Mouse (Mus musculus) lung, embryonic 16.5 days (tissue): ENCODE measurements around the gene Slc43a3. TPM values are rescaled to one million over a fixed set of nuclear protein-coding genes. Genes with fewer than 3 reads are reported as not detected.

ENCODE experiments used
- ATAC-seq: fragments of 200-750 bp; cut with Nextera tagmentation; 2 replicates; pipeline ENCODE4 v1.8.0; 2017; ENCODE audit warnings: low read depth, mild to moderate bottlenecking, moderate library complexity
- H3K27ac ChIP-seq: fragments of 300-500 bp; sonication (generic); 2 replicates; pipeline ENCODE4 v1.5.1; 2014; ENCODE audit warnings: mild to moderate bottlenecking, control low read depth, low read length
- H3K27me3 ChIP-seq: fragments of 300-500 bp; sonication (generic); 2 replicates; pipeline ENCODE4 v1.6.1; 2014; ENCODE audit warnings: low read depth, low read length, mixed read lengths; ENCODE audit not compliant: control insufficient read depth, insufficient read depth
- H3K36me3 ChIP-seq: fragments of 300-500 bp; sonication (generic); 2 replicates; pipeline ENCODE4 v1.6.1; 2014; ENCODE audit warnings: low read length; ENCODE audit not compliant: control insufficient read depth, insufficient read depth
- H3K4me1 ChIP-seq: fragments of 300-500 bp; sonication (generic); replicated peaks from 2 replicates; pipeline ENCODE4 v1.6.1; 2014; ENCODE audit warnings: low read length, mixed read lengths; ENCODE audit not compliant: control insufficient read depth, insufficient read depth
- H3K4me2 ChIP-seq: fragments of 300-500 bp; sonication (generic); 2 replicates; pipeline ENCODE4 v1.6.1; 2014; ENCODE audit warnings: low read depth, low read length, control low read depth
- H3K4me3 ChIP-seq: fragments of 300-500 bp; sonication (generic); 2 replicates; pipeline ENCODE4 v1.5.1; 2014; ENCODE audit warnings: mild to moderate bottlenecking, low read length, control low read depth
- H3K9ac ChIP-seq: fragments of 300-500 bp; sonication (generic); 2 replicates; pipeline ENCODE4 v1.6.1; 2014; ENCODE audit warnings: low read length, control low read depth
- H3K9me3 ChIP-seq: fragments of 300-500 bp; sonication (generic); 2 replicates; pipeline ENCODE4 v1.6.1; 2016; ENCODE audit warnings: low read length; ENCODE audit not compliant: control insufficient read depth
- WGBS: fragments of 180-500 bp; shearing (Covaris S2); extraction: QIAGEN DNeasy Blood & Tissue Kit; methylation state at CpG from one replicate; pipeline ENCODE4 v1.1.7; 2014; 5-methylcytosine and 5-hydroxymethylcytosine counted together
- polyA plus RNA-seq: library from polyadenylated mRNA; unstranded; fragments of >200 nt; fragmentation: Nextera tagmentation; extraction: Ambion mirVana; gene quantifications from 2 replicates; pipeline ENCODE4 v1.2.1, GENCODE M21; 2015

The Slc43a3 gene
- polyA plus RNA-seq, 1 experiment from 2014 or later = 87.3 TPM

DNA sequence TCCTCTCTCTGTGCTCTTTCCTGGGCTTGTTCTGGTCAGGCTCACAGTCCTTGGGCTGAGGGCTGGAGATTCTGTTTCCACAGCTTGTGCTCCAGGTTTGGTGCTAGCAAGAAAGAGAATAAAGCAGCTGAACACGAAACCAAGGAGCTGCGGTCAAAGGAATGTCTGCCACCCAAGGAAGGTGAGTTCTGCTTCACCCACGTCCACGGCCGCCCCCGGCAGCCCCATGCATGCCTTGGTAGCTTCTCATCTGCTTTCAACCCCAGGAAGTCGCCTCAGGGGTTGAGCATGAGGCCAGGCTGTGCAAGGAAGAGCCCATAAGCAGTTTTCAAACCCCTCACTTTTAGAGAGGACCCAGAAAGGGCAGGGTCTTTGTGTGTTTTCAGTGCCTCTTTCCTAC, 11.9 kb downstream of the Slc43a3 start:
- no peak for ATAC-seq
- 91% methylated on average over 7 of the region's 7 CpGs for WGBS

DNA sequence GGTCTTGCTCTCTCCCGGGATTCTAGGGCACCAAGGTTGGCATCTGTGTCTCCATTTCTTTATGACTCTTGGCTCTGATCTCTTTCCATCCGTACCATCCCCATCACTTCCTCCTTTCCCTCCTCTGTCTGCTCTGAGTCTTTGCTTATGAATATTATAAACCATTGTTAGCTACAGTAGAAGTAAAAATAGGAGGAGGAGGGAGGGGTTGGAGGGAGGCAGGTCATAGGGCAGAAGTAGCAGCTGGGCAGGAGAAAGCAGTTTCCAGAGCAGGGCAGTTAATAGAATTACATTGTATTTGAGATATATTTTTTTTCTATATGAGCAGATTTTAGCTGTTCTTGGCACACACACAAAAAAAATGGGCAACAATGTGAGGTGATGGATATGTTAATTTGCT, 12.3 kb downstream of the Slc43a3 start:
- peaks cover 49% of the 10 kb centered on the region for H3K36me3 ChIP-seq
- no peak overlapping the region for H3K27ac ChIP-seq
- H3K4me1 ChIP-seq = no peaks in the 10 kb centered on the region
- no peaks in the 10 kb centered on the region for H3K27me3 ChIP-seq
- no peak for ATAC-seq
- H3K9me3 ChIP-seq = no peaks in the 10 kb centered on the region
- no peak overlapping the region for H3K4me2 ChIP-seq
- WGBS = 65% methylated on average over 2 of the region's 2 CpGs
- H3K9ac ChIP-seq = no peak overlapping the region
- no peak overlapping the region for H3K4me3 ChIP-seq

More for the DNA sequence above, 11.9 kb downstream of the Slc43a3 start:
- Histone ChIP-seq H3K27me3 (no peaks in the 10 kb centered on the region), H3K4me3 (no peak overlapping the region), H3K4me1 (no peaks in the 10 kb centered on the region), H3K9me3 (no peaks in the 10 kb centered on the region), H3K4me2 (no peak overlapping the region), H3K36me3 (peaks cover 47% of the 10 kb centered on the region), H3K9ac (no peak overlapping the region), H3K27ac (no peak overlapping the region)

- Histone ChIP-seq H3K4me1 (no peaks in the 10 kb centered on the region), H3K27ac (no peak overlapping the region), H3K9ac (no peak overlapping the region), H3K27me3 (no peaks in the 10 kb centered on the region), H3K4me2 (no peak overlapping the region), H3K4me3 (no peak overlapping the region), H3K36me3 (peaks cover 44% of the 10 kb centered on the region), H3K9me3 (no peaks in the 10 kb centered on the region)
- WGBS = 88% methylated on average over 8 of the region's 8 CpGs
- no peak for ATAC-seq
Measured at GRCm38 (mm10) chr2:84951027-84951426, 14.6 kb downstream of the Slc43a3 start.

DNA sequence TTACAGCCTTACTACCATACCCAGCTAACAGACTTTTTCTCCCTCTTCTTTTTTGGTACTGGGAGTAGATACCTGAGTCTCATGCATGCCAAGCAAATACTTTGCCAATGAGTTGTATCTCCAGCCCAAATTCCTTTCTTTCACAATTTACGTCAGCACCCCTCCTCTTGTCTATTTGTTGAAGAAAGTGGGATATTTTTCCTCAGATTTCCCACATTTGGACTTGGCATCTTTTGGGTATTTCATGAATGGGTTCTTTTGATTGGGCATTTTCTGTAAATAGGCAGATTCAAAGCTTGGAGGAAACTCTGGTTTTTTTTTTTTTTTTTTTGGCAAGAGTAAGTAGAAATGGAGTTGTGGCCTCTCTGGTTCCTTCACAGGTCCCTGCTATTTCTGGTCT, 15.9 kb downstream of the Slc43a3 start:
- Histone ChIP-seq H3K36me3 (peaks cover 41% of the 10 kb centered on the region), H3K4me1 (no peaks in the 10 kb centered on the region), H3K9ac (no peak overlapping the region), H3K27me3 (no peaks in the 10 kb centered on the region), H3K9me3 (no peaks in the 10 kb centered on the region), H3K4me2 (no peak overlapping the region), H3K27ac (no peak overlapping the region), H3K4me3 (no peak overlapping the region)
- WGBS = 89% methylated on average over 1 of the region's 1 CpGs
- ATAC-seq = no peak

DNA sequence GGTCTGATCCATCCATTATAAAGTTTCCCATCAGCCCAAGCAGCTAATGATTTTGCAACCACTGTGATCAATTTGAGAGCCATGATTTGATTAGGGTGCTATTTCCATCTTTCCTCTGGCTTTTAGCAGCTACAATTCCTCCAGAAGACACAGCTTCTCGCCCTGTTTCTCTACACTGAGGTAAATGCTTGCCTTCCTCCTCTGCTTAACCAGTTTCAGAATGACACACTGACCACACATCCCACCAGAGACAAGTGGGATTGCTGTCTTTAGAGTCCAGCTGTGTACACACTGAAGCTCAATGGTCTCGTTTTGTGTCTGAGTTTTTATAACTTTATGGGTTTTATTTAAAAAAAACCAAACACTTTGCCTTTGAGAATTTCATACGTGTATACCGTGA, 16.3 kb downstream of the Slc43a3 start:
- no peak overlapping the region for H3K9ac ChIP-seq
- 60% methylated on average over 4 of the region's 4 CpGs for WGBS
- H3K27me3 ChIP-seq = no peaks in the 10 kb centered on the region
- no peaks in the 10 kb centered on the region for H3K4me1 ChIP-seq
- H3K4me2 ChIP-seq = no peak overlapping the region
- peaks cover 36% of the 10 kb centered on the region for H3K36me3 ChIP-seq
- no peak overlapping the region for H3K4me3 ChIP-seq
- no peak for ATAC-seq
- no peaks in the 10 kb centered on the region for H3K9me3 ChIP-seq
- H3K27ac ChIP-seq = no peak overlapping the region

DNA sequence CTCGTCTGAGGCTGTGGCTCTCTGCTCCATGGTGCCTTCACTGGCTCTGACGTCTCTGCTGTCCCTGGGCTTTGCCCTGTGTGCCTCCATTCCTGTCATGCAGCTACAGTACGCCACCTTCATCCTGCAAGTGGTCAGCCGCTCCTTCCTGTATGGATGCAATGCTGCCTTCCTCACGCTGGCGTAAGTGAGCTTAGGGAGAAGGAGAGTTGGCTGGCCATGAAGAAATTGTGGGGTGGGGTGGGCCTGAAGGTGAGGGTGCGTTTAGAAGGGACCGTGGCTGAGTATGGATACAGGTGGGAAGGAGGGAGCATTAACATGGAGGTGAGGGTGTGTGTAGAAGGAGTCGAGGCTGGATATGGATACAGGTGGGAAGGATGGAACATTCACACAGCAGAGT, 19.1 kb downstream of the Slc43a3 start:
- no peak overlapping the region for H3K4me2 ChIP-seq
- no peak overlapping the region for H3K27ac ChIP-seq
- H3K4me3 ChIP-seq = no peak overlapping the region
- H3K4me1 ChIP-seq = no peaks in the 10 kb centered on the region
- H3K36me3 ChIP-seq = peaks cover 21% of the 10 kb centered on the region
- no peaks in the 10 kb centered on the region for H3K9me3 ChIP-seq
- no peak for ATAC-seq
- WGBS = 91% methylated on average over 9 of the region's 9 CpGs
- H3K9ac ChIP-seq = no peak overlapping the region
- H3K27me3 ChIP-seq = no peaks in the 10 kb centered on the region

GRCm38 (mm10) chr2:84956274-84956673, 19.9 kb downstream of the Slc43a3 start:
- H3K27ac ChIP-seq = no peak overlapping the region
- H3K36me3 ChIP-seq = peaks cover 16% of the 10 kb centered on the region
- no peak overlapping the region for H3K4me2 ChIP-seq
- no peaks in the 10 kb centered on the region for H3K9me3 ChIP-seq
- WGBS = 62% methylated on average over 5 of the region's 5 CpGs
- ATAC-seq = peak; percentile 34; the same call in 1 of the 2 replicates
- no peaks in the 10 kb centered on the region for H3K27me3 ChIP-seq
- no peak overlapping the region for H3K4me3 ChIP-seq
- no peaks in the 10 kb centered on the region for H3K4me1 ChIP-seq
- no peak overlapping the region for H3K9ac ChIP-seq

- H3K4me3 ChIP-seq = no peak overlapping the region
- 86% methylated on average over 11 of the region's 11 CpGs for WGBS
- no peak overlapping the region for H3K9ac ChIP-seq
- H3K9me3 ChIP-seq = no peaks in the 10 kb centered on the region
- H3K4me1 ChIP-seq = no peaks in the 10 kb centered on the region
- H3K4me2 ChIP-seq = no peak overlapping the region
- H3K27me3 ChIP-seq = no peaks in the 10 kb centered on the region
- no peak for ATAC-seq
- H3K27ac ChIP-seq = no peak overlapping the region
- peaks cover 13% of the 10 kb centered on the region; the same call in 1 of the 2 replicates for H3K36me3 ChIP-seq
Measured at GRCm38 (mm10) chr2:84958588-84959264, 22.3 kb downstream of the Slc43a3 start.

- Histone ChIP-seq H3K36me3 (peaks cover 7% of the 10 kb centered on the region; the same call in 1 of the 2 replicates), H3K9ac (no peak overlapping the region), H3K27me3 (no peaks in the 10 kb centered on the region), H3K4me2 (no peak overlapping the region), H3K4me3 (no peak overlapping the region), H3K27ac (no peak overlapping the region), H3K9me3 (no peaks in the 10 kb centered on the region), H3K4me1 (no peaks in the 10 kb centered on the region)
- WGBS = 53% methylated on average over 2 of the region's 2 CpGs
- no peak for ATAC-seq
Measured at GRCm38 (mm10) chr2:84961300-84961699, 24.9 kb downstream of the Slc43a3 start.
